Mouse (Mus musculus) R1 (cell line): ENCODE data around the gene Nfatc2ip.

Experiments
- DNase-seq: peaks from one replicate; pipeline ENCODE4 v3.0.0-alpha.2; 2018; ENCODE audit warnings: low read depth, low spot score

Gene Nfatc2ip

GRCm38 (mm10) chr7:126396298-126397119, at the start of gene Nfatc2ip:
Nfatc2ip (minus strand) TSS chr7:126396737.
- DNase-seq: peak; percentile 100

- no peak for DNase-seq
Observed at GRCm38 (mm10) chr7:126446217-126446616, 49.7 kb upstream of the Nfatc2ip start.

GRCm38 (mm10) chr7:126445104-126445815, 48.7 kb upstream of the Nfatc2ip start:
- no peak for DNase-seq

- no peak for DNase-seq
Observed at GRCm38 (mm10) chr7:126444536-126444935, 48.0 kb upstream of the Nfatc2ip start.

- DNase-seq: no peak
Observed at GRCm38 (mm10) chr7:126443997-126444396, 47.5 kb upstream of the Nfatc2ip start.

GRCm38 (mm10) chr7:126440134-126440533, 43.6 kb upstream of the Nfatc2ip start:
- DNase-seq: no peak

- peak; percentile 70 for DNase-seq
Observed at GRCm38 (mm10) chr7:126436851-126437250, 40.3 kb upstream of the Nfatc2ip start.

GRCm38 (mm10) chr7:126435801-126436200, 39.3 kb upstream of the Nfatc2ip start:
- peak; percentile 64 for DNase-seq

GRCm38 (mm10) chr7:126434726-126435125, 38.2 kb upstream of the Nfatc2ip start:
- no peak for DNase-seq

- DNase-seq: no peak
Observed at GRCm38 (mm10) chr7:126430167-126430566, 33.6 kb upstream of the Nfatc2ip start.

GRCm38 (mm10) chr7:126429503-126429898, 33.0 kb upstream of the Nfatc2ip start:
- DNase-seq: no peak

- peak; percentile 90 for DNase-seq
Observed at GRCm38 (mm10) chr7:126428631-126429502, 32.3 kb upstream of the Nfatc2ip start, which contains the start of gene Rabep2. Rabep2 (plus strand) TSS chr7:126428759.

GRCm38 (mm10) chr7:126428154-126428553, 31.6 kb upstream of the Nfatc2ip start:
- DNase-seq: peak; percentile 35

- peak; percentile 94 for DNase-seq
Observed at GRCm38 (mm10) chr7:126427323-126427860, 30.9 kb upstream of the Nfatc2ip start.

- no peak for DNase-seq
Observed at GRCm38 (mm10) chr7:126424161-126424560, 27.6 kb upstream of the Nfatc2ip start.

- no peak for DNase-seq
Observed at GRCm38 (mm10) chr7:126421756-126422155, 25.2 kb upstream of the Nfatc2ip start.

- no peak for DNase-seq
Observed at GRCm38 (mm10) chr7:126418496-126418895, 22.0 kb upstream of the Nfatc2ip start.

GRCm38 (mm10) chr7:126417606-126418005, 21.1 kb upstream of the Nfatc2ip start:
- DNase-seq: no peak

- no peak for DNase-seq
Observed at GRCm38 (mm10) chr7:126417045-126417444, 20.5 kb upstream of the Nfatc2ip start.

- DNase-seq: no peak
Observed at GRCm38 (mm10) chr7:126416615-126417014, 20.1 kb upstream of the Nfatc2ip start.

GRCm38 (mm10) chr7:126414725-126415124, 18.2 kb upstream of the Nfatc2ip start, which contains the start of gene Cd19:
Cd19 (minus strand) TSS chr7:126414889.
- no peak for DNase-seq
